Mouse (Mus musculus): ENCODE measurements around the gene Rpl38.

DNA sequence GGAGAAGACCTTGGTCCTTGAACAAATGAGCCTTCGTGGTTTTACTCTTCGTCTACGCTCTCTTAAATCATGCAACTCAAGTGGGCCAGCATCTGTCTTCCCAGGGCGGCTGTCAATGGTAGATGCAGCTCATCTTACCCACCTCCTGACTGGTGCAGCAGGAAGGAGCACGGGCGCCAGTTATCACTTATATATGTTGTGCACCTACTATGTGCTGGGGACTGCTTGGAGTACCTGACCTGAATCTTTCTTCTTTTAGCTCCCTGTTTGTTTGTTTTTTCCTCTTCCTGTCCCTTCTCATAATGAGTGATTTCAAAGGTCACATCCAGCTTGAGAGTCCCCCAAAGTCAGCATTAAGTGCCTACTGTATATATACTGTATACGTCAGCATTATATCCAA, 4.2 kb upstream of the Rpl38 start:
- TF ChIP-seq GATA1 (IDR thresholded peaks at IDR 0.05; ENCODE audit: borderline replicate concordance, low read length) (no peak), FLI1 (IDR thresholded peaks at IDR 0.05; ENCODE audit: low read length) (no peak)

Data from megakaryocyte, embryonic 14.5 days (primary cell).